Mouse (Mus musculus) lung, postnatal 0 days (tissue): ENCODE data around the gene Itpr1.

Experiments
- CTCF ChIP-seq: IDR thresholded peaks from 2 replicates; pipeline ENCODE4 v1.5.1; 2016; ENCODE audit warnings: antibody characterized with exemption, mild to moderate bottlenecking
- EP300 ChIP-seq: IDR thresholded peaks from 2 replicates; pipeline ENCODE4 v1.6.1; 2016; ENCODE audit warnings: antibody characterized with exemption, mild to moderate bottlenecking, control low read depth

GRCm38 (mm10) chr6:108507337-108507736, 294.4 kb downstream of the Itpr1 start:
- TF ChIP-seq CTCF (no peak), EP300 (no peak)
